Mouse (Mus musculus) ES-Bruce4 (cell line): ENCODE measurements around the gene Map3k10. TPM values are rescaled to one million over a fixed set of nuclear protein-coding genes. Genes with fewer than 3 reads are reported as not detected.

ENCODE experiments used
- H3K27ac ChIP-seq: 2 replicates; pipeline ENCODE4 v1.5.1; 2012; ENCODE audit warnings: low read length, inconsistent platforms; ENCODE audit not compliant: insufficient read depth
- H3K27me3 ChIP-seq: 2 replicates; pipeline ENCODE4 v1.6.1; 2012; ENCODE audit warnings: mild to moderate bottlenecking, low read length, inconsistent platforms; ENCODE audit not compliant: control insufficient read depth, poor library complexity, insufficient read depth, severe bottlenecking
- H3K36me3 ChIP-seq: 2 replicates; pipeline ENCODE4 v1.6.1; 2012; ENCODE audit warnings: inconsistent platforms, mild to moderate bottlenecking, low read length, moderate library complexity; ENCODE audit not compliant: control insufficient read depth, poor library complexity, insufficient read depth, severe bottlenecking
- H3K4me1 ChIP-seq: one replicate; pipeline ENCODE4 v1.8.1; 2011; ENCODE audit warnings: low read length; ENCODE audit not compliant: control insufficient read depth, insufficient read depth
- H3K4me3 ChIP-seq: 2 replicates; pipeline ENCODE4 v1.5.1; 2011; ENCODE audit warnings: low read depth, mild to moderate bottlenecking, low read length
- H3K9ac ChIP-seq: 2 replicates; pipeline ENCODE4 v1.6.1; 2012; ENCODE audit warnings: low read depth, mild to moderate bottlenecking, inconsistent platforms; ENCODE audit not compliant: poor library complexity, severe bottlenecking
- H3K9me3 ChIP-seq: replicated peaks from 2 replicates; pipeline ENCODE4 v1.6.1; 2012; ENCODE audit warnings: mild to moderate bottlenecking, low read length, inconsistent platforms; ENCODE audit not compliant: control insufficient read depth, poor library complexity, insufficient read depth, severe bottlenecking
- CTCF ChIP-seq: IDR thresholded peaks from one replicate; pipeline ENCODE4 v1.8.1; 2011; ENCODE audit warnings: low read depth, low read length
- EP300 ChIP-seq: IDR thresholded peaks from 2 replicates; pipeline ENCODE4 v1.6.1; 2011; ENCODE audit warnings: low read depth, low read length; ENCODE audit not compliant: insufficient read depth
- POLR2A ChIP-seq: IDR thresholded peaks from one replicate; pipeline ENCODE4 v1.8.1; 2011; ENCODE audit warnings: low read length; ENCODE audit not compliant: insufficient read depth
- polyA plus RNA-seq: library from polyadenylated mRNA; stranded (reverse); fragments of >200 nt; gene quantifications from 2 replicates; pipeline ENCODE4 v1.2.4, GENCODE M21; 2011; ENCODE audit warnings: low read depth; ENCODE audit not compliant: missing spikeins, insufficient read depth, insufficient read length

Gene Map3k10
- polyA plus RNA-seq = 13.5 and 16.5 TPM in 2 replicates

- peak within 1 kb of the TSS; percentile 91 for H3K9ac ChIP-seq
- H3K4me1 ChIP-seq = no peaks in the 10 kb centered on the region
- no peaks in the 10 kb centered on the region for H3K27me3 ChIP-seq
- peak within 1 kb of the TSS; percentile 87 for H3K4me3 ChIP-seq
- TF ChIP-seq POLR2A (peak; percentile 68), EP300 (no peak)
- H3K9me3 ChIP-seq = no peaks in the 10 kb centered on the region
- peak within 1 kb of the TSS; percentile 72 for H3K27ac ChIP-seq
- H3K36me3 ChIP-seq = no peaks in the 10 kb centered on the region
These were observed at the start of gene Map3k10 for GRCm38 (mm10) chr7:27674522-27675221. Gene Map3k10 (minus strand): TSS chr7:27674598.

DNA sequence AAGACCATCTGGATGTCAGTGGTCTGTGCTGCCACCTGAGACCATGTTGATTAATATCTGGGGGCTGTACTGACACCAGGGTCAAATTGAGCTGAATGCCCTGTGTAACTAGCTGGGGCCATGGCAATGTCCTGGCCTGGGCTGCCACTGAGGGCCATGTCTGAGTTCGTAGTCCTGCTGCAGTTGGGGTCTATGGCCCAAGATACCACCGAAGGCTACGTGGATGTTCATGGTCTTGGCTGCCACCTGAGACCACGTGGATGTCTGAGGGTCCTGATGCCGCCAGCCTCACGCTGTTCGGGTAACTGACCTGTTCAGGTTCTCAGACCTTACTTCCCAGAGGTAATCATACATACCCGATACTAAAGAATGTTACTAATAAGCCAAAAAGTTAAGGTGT is 47.6 kb upstream of the Map3k10 start:
- no peak for TF ChIP-seq POLR2A
- TF ChIP-seq CTCF = no peak
- TF ChIP-seq EP300 = no peak
- Histone ChIP-seq H3K27ac (no peak overlapping the region), H3K27me3 (no peaks in the 10 kb centered on the region), H3K9me3 (no peaks in the 10 kb centered on the region; the same call in 1 of the 2 replicates), H3K4me1 (no peaks in the 10 kb centered on the region), H3K9ac (no peak overlapping the region), H3K4me3 (no peak overlapping the region), H3K36me3 (no peaks in the 10 kb centered on the region)

DNA sequence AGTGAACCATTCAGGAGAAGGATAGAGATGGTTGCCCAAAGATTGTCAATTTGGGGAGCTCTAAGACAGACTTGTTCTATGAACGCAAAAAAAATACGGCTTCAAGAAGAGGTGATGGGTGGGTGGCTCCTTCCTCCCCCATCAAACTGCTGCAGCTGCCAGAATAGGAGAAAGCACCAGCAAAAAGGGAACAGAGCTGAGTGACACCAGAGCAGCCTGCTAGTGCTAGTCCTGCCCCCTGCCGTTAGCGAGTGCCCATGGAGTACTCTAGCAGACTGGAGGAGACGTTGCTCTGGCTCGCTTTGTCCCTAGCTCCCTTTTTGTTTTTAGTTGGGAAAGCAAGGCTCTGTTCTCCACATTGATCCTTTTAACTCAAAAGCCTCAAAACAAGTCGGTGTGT is 36.0 kb upstream of the Map3k10 start:
- Histone ChIP-seq H3K27me3 (no peaks in the 10 kb centered on the region), H3K9me3 (peaks cover 18% of the 10 kb centered on the region), H3K4me1 (no peaks in the 10 kb centered on the region), H3K4me3 (no peak overlapping the region), H3K9ac (no peak overlapping the region), H3K36me3 (no peaks in the 10 kb centered on the region), H3K27ac (no peak overlapping the region)
- TF ChIP-seq CTCF (no peak), EP300 (no peak), POLR2A (no peak)

DNA sequence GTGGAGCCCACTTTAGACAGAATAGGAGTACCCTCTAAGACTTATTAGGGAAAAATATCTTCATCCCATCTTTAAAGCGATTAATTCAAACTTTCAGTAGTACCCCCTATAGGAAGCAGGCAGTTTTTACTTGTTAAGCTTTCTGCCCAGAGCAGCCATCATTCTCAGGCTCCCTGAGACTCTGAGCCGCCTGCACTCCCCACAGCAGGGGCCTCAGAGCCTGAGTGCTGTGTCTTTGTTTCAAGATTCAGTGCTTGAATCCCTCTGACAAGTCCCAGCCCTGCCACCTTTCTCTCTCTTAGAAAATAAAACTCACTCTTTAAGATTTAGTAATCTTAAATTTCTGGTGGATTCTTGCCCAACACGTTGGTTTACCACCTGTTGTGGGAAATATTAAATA is 22.3 kb upstream of the Map3k10 start:
- H3K9ac ChIP-seq = no peak overlapping the region
- no peak overlapping the region for H3K27ac ChIP-seq
- H3K4me1 ChIP-seq = no peaks in the 10 kb centered on the region
- no peaks in the 10 kb centered on the region for H3K9me3 ChIP-seq
- no peaks in the 10 kb centered on the region for H3K36me3 ChIP-seq
- TF ChIP-seq CTCF = no peak
- no peak for TF ChIP-seq POLR2A
- no peak for TF ChIP-seq EP300
- no peaks in the 10 kb centered on the region for H3K27me3 ChIP-seq
- H3K4me3 ChIP-seq = no peak overlapping the region

- Histone ChIP-seq H3K27me3 (no peaks in the 10 kb centered on the region), H3K4me1 (no peaks in the 10 kb centered on the region), H3K36me3 (no peaks in the 10 kb centered on the region), H3K27ac (no peak overlapping the region), H3K4me3 (no peak overlapping the region), H3K9me3 (no peaks in the 10 kb centered on the region), H3K9ac (no peak overlapping the region)
- TF ChIP-seq EP300 = no peak
- peak; percentile 93 for TF ChIP-seq CTCF
These were observed 16.7 kb upstream of the Map3k10 start for GRCm38 (mm10) chr7:27691076-27691475.

DNA sequence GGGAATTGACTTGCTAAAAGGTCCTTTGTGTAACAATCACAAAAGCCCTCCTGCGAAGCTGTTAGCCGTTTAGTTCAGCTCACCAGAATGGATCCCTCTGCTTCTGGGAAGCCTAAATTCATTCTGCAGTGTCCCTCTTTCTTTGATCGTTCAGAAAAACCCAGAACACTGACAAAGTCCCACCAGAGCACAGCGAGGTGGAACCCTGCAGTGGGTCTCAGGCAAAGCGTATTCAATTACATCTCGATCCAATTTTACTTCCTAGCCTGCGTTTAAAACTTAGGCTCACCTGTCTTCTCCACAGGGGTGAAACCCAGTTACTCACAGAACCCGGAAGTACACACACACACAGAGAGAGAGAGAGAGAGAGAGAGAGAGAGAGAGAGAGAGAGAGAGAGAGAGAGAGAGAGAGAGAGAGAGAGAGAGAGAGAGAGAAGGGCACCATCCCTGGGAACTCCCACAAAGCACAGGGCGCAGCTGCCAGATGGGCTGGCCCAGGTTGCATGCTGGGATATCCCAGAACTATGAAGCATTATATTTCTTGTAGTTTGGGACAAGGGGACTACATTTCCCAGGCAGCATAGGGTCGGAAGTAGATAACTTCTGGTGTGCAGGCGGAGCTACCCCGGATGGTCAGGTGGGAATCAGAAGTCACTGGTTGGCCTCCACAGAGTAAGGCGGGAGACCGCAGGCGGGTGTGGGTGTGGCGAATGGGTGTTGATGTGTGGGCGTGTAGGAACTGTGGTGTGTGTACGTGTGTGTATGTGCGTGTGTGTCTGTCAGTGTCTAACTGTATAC is 14.6 kb upstream of the Map3k10 start, which contains the start of gene Zfp607b:
Zfp607b (plus strand) TSS at position 526 of the 798 bp plus-strand sequence.
- Histone ChIP-seq H3K4me3 (peak within 1 kb of the TSS; percentile 67), H3K27me3 (no peaks in the 10 kb centered on the region), H3K9ac (peak within 1 kb of the TSS; percentile 76), H3K36me3 (no peaks in the 10 kb centered on the region), H3K27ac (no peak within 1 kb of the TSS), H3K9me3 (no peaks in the 10 kb centered on the region), H3K4me1 (no peaks in the 10 kb centered on the region)
- TF ChIP-seq POLR2A (peak; percentile 65), CTCF (no peak), EP300 (peak; percentile 50; the same call in 1 of the 2 replicates)
